Mouse (Mus musculus) T-helper 1 cell (primary cell): ENCODE results near the gene Maco1.
"Not testable (repeated sequence)": the region's sequence is repeated elsewhere in the genome, so short reads cannot be mapped to it uniquely, and the experiment has no call there.

Source experiments
- in situ Hi-C: fragments of 300-600 bp; cut with MboI, MseI; formaldehyde crosslinking; loops from one replicate; pipeline ENCODE4 v1.15.1; 2025; ENCODE audit warnings: high pct_unique_total_duplicates

The Maco1 gene

GRCm38 (mm10) chr4:134858494-134858893 is 5.3 kb upstream of the Maco1 start:
- in situ Hi-C loops, result no loop called here

- in situ Hi-C loops, result no loop called here
Measured at GRCm38 (mm10) chr4:134856501-134856900, 3.4 kb upstream of the Maco1 start.

GRCm38 (mm10) chr4:134856056-134856455 is 2.9 kb upstream of the Maco1 start:
- in situ Hi-C loops, result no loop called here

- in situ Hi-C loops, result no loop called here
Measured at GRCm38 (mm10) chr4:134855371-134855770, 2.2 kb upstream of the Maco1 start.

GRCm38 (mm10) chr4:134853637-134854485 is 716 bp upstream of the Maco1 start:
- in situ Hi-C loops, result no loop called here

GRCm38 (mm10) chr4:134852438-134853255 is 498 bp downstream of the Maco1 start:
- in situ Hi-C loops, result no loop called here

- in situ Hi-C loops, result no loop called here
Measured at GRCm38 (mm10) chr4:134851876-134852275, 1.3 kb downstream of the Maco1 start.

GRCm38 (mm10) chr4:134851236-134851635 is 1.9 kb downstream of the Maco1 start:
- in situ Hi-C loops, result no loop called here

- in situ Hi-C loops, result no loop called here
Measured at GRCm38 (mm10) chr4:134850551-134850950, 2.6 kb downstream of the Maco1 start.

- in situ Hi-C loops, result no loop called here
Measured at GRCm38 (mm10) chr4:134847587-134847986, 5.6 kb downstream of the Maco1 start.

GRCm38 (mm10) chr4:134843566-134843965 is 9.6 kb downstream of the Maco1 start:
- in situ Hi-C loops, result no loop called here

GRCm38 (mm10) chr4:134840231-134840630 is 12.9 kb downstream of the Maco1 start:
- in situ Hi-C loops, result no loop called here

- in situ Hi-C loops, result not testable (repeated sequence)
Measured at GRCm38 (mm10) chr4:134838706-134839105, 14.4 kb downstream of the Maco1 start.

GRCm38 (mm10) chr4:134838221-134838620 is 14.9 kb downstream of the Maco1 start:
- in situ Hi-C loops, result no loop called here

GRCm38 (mm10) chr4:134835486-134835885 is 17.7 kb downstream of the Maco1 start:
- in situ Hi-C loops, result no loop called here

GRCm38 (mm10) chr4:134831934-134832333 is 21.2 kb downstream of the Maco1 start:
- in situ Hi-C loops, result no loop called here

- in situ Hi-C loops, result no loop called here
Measured at GRCm38 (mm10) chr4:134827806-134828205, 25.3 kb downstream of the Maco1 start.

GRCm38 (mm10) chr4:134826348-134826747 is 26.8 kb downstream of the Maco1 start:
- in situ Hi-C loops, result no loop called here

- in situ Hi-C loops, result not testable (repeated sequence)
Measured at GRCm38 (mm10) chr4:134825864-134826263, 27.3 kb downstream of the Maco1 start.

- in situ Hi-C loops, result no loop called here
Measured at GRCm38 (mm10) chr4:134823560-134823959, 29.6 kb downstream of the Maco1 start.

- in situ Hi-C loops, result no loop called here
Measured at GRCm38 (mm10) chr4:134821061-134821460, 32.1 kb downstream of the Maco1 start.

- in situ Hi-C loops, result no loop called here
Measured at GRCm38 (mm10) chr4:134817706-134818105, 35.4 kb downstream of the Maco1 start.

- in situ Hi-C loops, result no loop called here
Measured at GRCm38 (mm10) chr4:134814229-134814571, 38.9 kb downstream of the Maco1 start.
